Mouse (Mus musculus) heart, postnatal 0 days (tissue): ENCODE data around the gene Xcl1. TPM values are rescaled to one million over a fixed set of nuclear protein-coding genes. Genes with fewer than 3 reads are reported as not detected.

Experiments
- ATAC-seq: fragments of 200-750 bp; cut with Nextera tagmentation; 2 replicates; pipeline ENCODE4 v1.8.0; 2017; ENCODE audit warnings: low read depth, moderate number of reproducible peaks, moderate library complexity; ENCODE audit not compliant: insufficient read depth
- DNase-seq: peaks from one replicate; pipeline ENCODE4 v3.0.0-alpha.2; 2016; ENCODE audit warnings: low spot score
- H3K27ac ChIP-seq: fragments of 300-500 bp; sonication (generic); 2 replicates; pipeline ENCODE4 v1.5.1; 2014; ENCODE audit warnings: low read depth, mild to moderate bottlenecking
- H3K27me3 ChIP-seq: fragments of 300-500 bp; sonication (generic); 2 replicates; pipeline ENCODE4 v1.6.1; 2014; ENCODE audit warnings: low read length, mixed read lengths; ENCODE audit not compliant: control insufficient read depth, insufficient read depth
- H3K36me3 ChIP-seq: fragments of 300-500 bp; sonication (generic); replicated peaks from 2 replicates; pipeline ENCODE4 v1.6.1; 2014; ENCODE audit warnings: low read length, mixed read lengths; ENCODE audit not compliant: control insufficient read depth, insufficient read depth
- H3K4me1 ChIP-seq: fragments of 300-500 bp; sonication (generic); 2 replicates; pipeline ENCODE4 v1.6.1; 2014; ENCODE audit warnings: antibody characterized with exemption; ENCODE audit not compliant: control insufficient read depth, insufficient read depth
- H3K4me2 ChIP-seq: fragments of 300-500 bp; sonication (generic); 2 replicates; pipeline ENCODE4 v1.6.1; 2014; ENCODE audit warnings: low read depth, mild to moderate bottlenecking, low read length, moderate library complexity
- H3K4me3 ChIP-seq: fragments of 300-500 bp; sonication (generic); 2 replicates; pipeline ENCODE4 v1.5.1; 2014; ENCODE audit warnings: low read depth, low read length
- H3K9ac ChIP-seq: fragments of 300-500 bp; sonication (generic); replicated peaks from 2 replicates; pipeline ENCODE4 v1.6.1; 2014; ENCODE audit warnings: low read depth, low read length, mixed read lengths
- H3K9me3 ChIP-seq: fragments of 300-500 bp; sonication (generic); replicated peaks from 2 replicates; pipeline ENCODE4 v1.6.1; 2016; ENCODE audit warnings: low read length; ENCODE audit not compliant: control insufficient read depth
- CTCF ChIP-seq: IDR thresholded peaks from 2 replicates; pipeline ENCODE4 v1.5.1; 2016; ENCODE audit warnings: antibody characterized with exemption, control low read depth, low read depth
- EP300 ChIP-seq: IDR thresholded peaks from 2 replicates; pipeline ENCODE4 v1.6.1; 2016; ENCODE audit warnings: antibody characterized with exemption, low read depth
- WGBS: fragments of 180-500 bp; shearing (Covaris S2); extraction: QIAGEN DNeasy Blood & Tissue Kit; methylation state at CpG from one replicate; pipeline ENCODE4 v1.1.7; 2014; 5-methylcytosine and 5-hydroxymethylcytosine counted together
- polyA plus RNA-seq: library from polyadenylated mRNA; unstranded; fragments of >200 nt; fragmentation: Nextera tagmentation; extraction: Ambion mirVana; gene quantifications from 2 replicates; pipeline ENCODE4 v1.2.1, GENCODE M21; 2015
- total RNA-seq: library from RNA; depleted of rRNA; stranded (reverse); fragments of >200 nt; gene quantifications from 2 replicates; pipeline ENCODE4 v1.2.3, GENCODE M21; 2014; ENCODE audit warnings: low replicate concordance

Xcl1 gene
- total and polyA plus RNA-seq, 2 experiments from 2014 or later, result not detected

DNA sequence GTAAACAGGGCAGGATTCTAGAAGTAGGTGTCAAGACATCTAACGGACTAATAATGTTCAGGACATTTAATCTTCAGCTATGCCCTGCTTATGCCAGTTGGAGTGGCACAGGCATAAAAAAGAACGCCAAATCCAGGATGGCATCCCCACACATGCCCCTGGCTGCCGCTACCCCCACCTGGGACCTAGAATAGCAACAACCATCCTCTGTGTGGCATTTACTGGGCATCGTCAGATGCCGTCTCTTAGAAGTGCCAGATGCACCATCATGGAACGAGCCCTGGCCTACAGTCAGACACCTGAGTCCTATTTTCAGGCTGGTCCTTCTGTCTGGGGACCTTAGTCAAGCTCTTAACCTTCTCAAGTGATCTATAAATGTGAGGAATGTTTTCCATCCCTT is 34.6 kb downstream of the Xcl1 start:
- 0 out of 2 replicates have a peak overlapping the region, but pooled peaks have one; percentile 4 for H3K27ac ChIP-seq
- no peaks in the 10 kb centered on the region for H3K36me3 ChIP-seq
- H3K9me3 ChIP-seq, result no peaks in the 10 kb centered on the region
- no peak for ATAC-seq
- no peak for DNase-seq
- H3K9ac ChIP-seq, result no peak overlapping the region
- WGBS, result 90% methylated on average over 6 of the region's 6 CpGs
- no peak overlapping the region for H3K4me2 ChIP-seq
- TF ChIP-seq EP300 (no peak), CTCF (no peak)
- no peak overlapping the region for H3K4me3 ChIP-seq
- peaks cover 40% of the 10 kb centered on the region for H3K4me1 ChIP-seq
- H3K27me3 ChIP-seq, result no peaks in the 10 kb centered on the region

DNA sequence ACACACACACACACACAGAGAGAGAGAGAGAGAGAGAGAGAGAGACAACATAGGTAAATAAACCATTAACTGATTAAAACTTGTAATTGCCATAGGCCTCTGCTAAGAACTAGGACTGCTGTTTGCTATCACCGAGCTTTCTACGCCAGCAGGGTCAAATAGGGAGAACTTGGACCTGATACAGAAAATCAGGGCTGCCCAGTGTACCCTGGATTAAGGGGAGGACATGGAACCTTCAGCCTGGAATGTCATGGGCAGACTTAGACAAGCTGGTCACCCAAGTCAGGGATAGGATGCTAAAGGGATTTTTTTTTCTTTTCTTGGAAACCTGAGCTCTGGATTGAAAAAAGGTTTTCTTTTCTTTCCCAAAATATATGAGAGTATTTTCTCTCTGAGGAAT is 35.1 kb downstream of the Xcl1 start:
- 28% methylated on average over 2 of the region's 2 CpGs for WGBS
- TF ChIP-seq EP300, result no peak
- no peak for TF ChIP-seq CTCF
- Histone ChIP-seq H3K27ac (0 out of 2 replicates have a peak overlapping the region, but pooled peaks have one; percentile 79), H3K36me3 (no peaks in the 10 kb centered on the region), H3K4me1 (peaks cover 41% of the 10 kb centered on the region), H3K4me2 (no peak overlapping the region), H3K27me3 (no peaks in the 10 kb centered on the region), H3K4me3 (no peak overlapping the region), H3K9ac (no peak overlapping the region), H3K9me3 (no peaks in the 10 kb centered on the region)
- peak; percentile 27 for DNase-seq
- no peak for ATAC-seq

DNA sequence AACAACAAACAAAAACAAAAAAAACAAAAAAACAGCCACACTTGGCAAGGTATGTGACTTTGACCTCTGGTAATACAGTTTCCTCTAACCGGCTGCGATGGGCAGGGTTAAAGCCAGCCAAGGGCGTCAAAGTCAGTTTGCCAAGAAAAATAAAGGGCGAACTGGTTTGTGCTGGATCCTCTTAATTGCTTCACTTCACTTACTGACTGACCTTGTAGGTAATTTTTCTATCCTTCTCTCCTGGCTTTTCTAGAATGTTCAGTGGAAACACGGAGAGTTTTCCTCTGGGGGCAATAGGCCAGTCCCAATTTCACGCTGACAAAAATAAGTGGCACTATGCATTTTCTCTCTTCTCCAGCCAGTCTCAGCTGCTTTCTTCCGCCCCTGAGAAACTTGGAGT is 35.8 kb downstream of the Xcl1 start:
- no peaks in the 10 kb centered on the region for H3K9me3 ChIP-seq
- DNase-seq (peak; percentile 52), ATAC-seq (no peak)
- H3K4me2 ChIP-seq, result peak overlapping the region; percentile 94
- no peaks in the 10 kb centered on the region for H3K27me3 ChIP-seq
- H3K36me3 ChIP-seq, result no peaks in the 10 kb centered on the region
- WGBS, result 29% methylated on average over 7 of the region's 7 CpGs
- H3K9ac ChIP-seq, result peak overlapping the region; percentile 51; the same call in 1 of the 2 replicates
- TF ChIP-seq EP300, result no peak
- TF ChIP-seq CTCF, result no peak
- peak overlapping the region; percentile 79 for H3K27ac ChIP-seq
- peak overlapping the region; percentile 52 for H3K4me3 ChIP-seq
- H3K4me1 ChIP-seq, result peaks cover 41% of the 10 kb centered on the region

DNA sequence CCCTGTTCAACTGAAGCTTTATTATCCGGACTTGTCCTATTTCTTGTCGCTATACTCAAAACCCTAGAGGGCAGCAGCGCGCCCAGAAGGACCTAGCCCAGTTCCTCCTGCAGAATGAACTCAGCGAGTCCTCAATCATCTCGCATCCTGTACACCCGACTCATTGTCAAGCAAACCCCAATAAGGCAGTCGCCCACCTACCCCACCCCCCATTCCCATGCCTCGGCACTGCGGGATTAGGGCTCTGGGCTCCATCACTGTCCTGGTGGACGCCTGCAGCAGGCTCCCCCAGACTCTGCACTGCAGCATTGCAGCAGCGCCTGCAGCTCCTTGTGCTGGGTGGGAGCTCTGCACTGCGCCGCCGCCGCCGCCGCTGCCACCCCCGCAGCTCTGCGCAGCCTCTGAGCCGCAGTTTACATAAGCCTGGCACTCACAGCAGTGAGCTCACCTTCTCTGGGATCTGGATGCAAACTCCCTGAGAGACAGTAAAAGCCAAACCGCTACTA is 36.4 kb downstream of the Xcl1 start:
- Histone ChIP-seq H3K9me3 (no peaks in the 10 kb centered on the region), H3K27ac (peak overlapping the region; percentile 79), H3K4me1 (peaks cover 41% of the 10 kb centered on the region), H3K9ac (peak overlapping the region; percentile 51), H3K36me3 (no peaks in the 10 kb centered on the region), H3K4me2 (peak overlapping the region; percentile 94), H3K4me3 (peak overlapping the region; percentile 52), H3K27me3 (no peaks in the 10 kb centered on the region)
- peak; percentile 75 for DNase-seq
- peak; percentile 73 for ATAC-seq
- under 1% methylated on average over 21 of the region's 22 CpGs for WGBS
- TF ChIP-seq EP300 (no peak), CTCF (peak; percentile 60)

DNA sequence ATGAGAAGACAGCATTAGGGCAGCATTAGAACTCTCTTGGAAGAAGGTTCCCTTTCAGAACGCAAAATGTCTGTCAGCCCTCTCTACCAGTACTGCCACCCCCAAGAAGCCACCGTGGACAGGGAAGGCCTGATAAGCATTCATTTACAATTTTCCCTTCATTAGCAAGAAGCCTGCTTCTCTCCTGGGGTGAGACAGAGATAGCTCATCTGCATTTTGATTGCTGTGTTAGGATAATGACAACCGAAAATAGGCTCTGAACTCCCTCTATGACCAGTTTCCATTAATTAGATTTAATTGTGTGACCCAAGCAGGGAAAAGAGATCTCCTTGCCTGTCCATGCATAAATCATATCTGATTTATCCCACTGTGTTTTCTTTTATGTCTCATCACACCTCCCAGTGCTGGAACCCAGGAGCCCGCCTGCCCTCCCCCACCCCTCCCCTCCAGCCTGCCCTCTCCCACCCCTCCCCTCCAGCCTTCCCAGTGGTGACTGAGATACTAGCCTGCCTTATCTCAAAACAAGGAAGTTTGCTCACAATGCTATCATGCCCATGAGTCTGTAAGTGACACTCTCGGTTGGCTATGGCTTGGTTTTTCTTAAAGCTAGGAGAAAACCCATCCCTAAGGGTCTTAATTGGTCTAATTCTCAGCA is 38.0 kb downstream of the Xcl1 start:
- Histone ChIP-seq H3K4me3 (no peak overlapping the region), H3K36me3 (no peaks in the 10 kb centered on the region), H3K27ac (peak overlapping the region; percentile 86), H3K9ac (no peak overlapping the region), H3K4me1 (peaks cover 41% of the 10 kb centered on the region), H3K9me3 (no peaks in the 10 kb centered on the region), H3K4me2 (0 out of 2 replicates have a peak overlapping the region, but pooled peaks have one; percentile 16), H3K27me3 (no peaks in the 10 kb centered on the region)
- TF ChIP-seq EP300, result no peak
- no peak for TF ChIP-seq CTCF
- ATAC-seq, result no peak
- no peak for DNase-seq
- WGBS, result 29% methylated on average over 5 of the region's 5 CpGs
